Mouse (Mus musculus) lung, postnatal 0 days (tissue): Measurements from ENCODE around the gene Trim67.

Source experiments
- CTCF ChIP-seq: IDR thresholded peaks from 2 replicates; pipeline ENCODE4 v1.5.1; 2016; ENCODE audit warnings: antibody characterized with exemption, mild to moderate bottlenecking
- EP300 ChIP-seq: IDR thresholded peaks from 2 replicates; pipeline ENCODE4 v1.6.1; 2016; ENCODE audit warnings: antibody characterized with exemption, mild to moderate bottlenecking, control low read depth

DNA sequence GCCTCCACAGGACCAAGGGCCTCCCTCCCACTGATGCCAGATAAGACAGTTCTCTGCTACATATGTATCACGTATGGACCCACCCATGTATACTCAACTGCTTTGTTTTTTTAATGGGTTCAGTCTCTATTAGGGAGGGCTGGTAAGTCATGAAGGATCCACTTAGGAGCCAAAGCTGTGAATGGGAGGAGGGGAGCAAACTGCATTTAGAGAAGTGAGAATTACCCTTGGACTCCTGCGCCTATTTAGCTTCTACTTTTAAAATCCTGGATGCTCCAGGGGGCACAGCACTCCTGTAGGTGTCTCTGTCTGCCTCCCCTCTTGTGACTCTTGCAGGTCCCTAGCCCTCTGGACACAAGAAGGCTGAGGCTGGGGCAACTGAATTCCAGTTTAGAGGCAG lies 36.7 kb upstream of the Trim67 start:
- TF ChIP-seq EP300 (no peak), CTCF (no peak)
